Mouse (Mus musculus): ENCODE results near the gene Prok1.

DNA sequence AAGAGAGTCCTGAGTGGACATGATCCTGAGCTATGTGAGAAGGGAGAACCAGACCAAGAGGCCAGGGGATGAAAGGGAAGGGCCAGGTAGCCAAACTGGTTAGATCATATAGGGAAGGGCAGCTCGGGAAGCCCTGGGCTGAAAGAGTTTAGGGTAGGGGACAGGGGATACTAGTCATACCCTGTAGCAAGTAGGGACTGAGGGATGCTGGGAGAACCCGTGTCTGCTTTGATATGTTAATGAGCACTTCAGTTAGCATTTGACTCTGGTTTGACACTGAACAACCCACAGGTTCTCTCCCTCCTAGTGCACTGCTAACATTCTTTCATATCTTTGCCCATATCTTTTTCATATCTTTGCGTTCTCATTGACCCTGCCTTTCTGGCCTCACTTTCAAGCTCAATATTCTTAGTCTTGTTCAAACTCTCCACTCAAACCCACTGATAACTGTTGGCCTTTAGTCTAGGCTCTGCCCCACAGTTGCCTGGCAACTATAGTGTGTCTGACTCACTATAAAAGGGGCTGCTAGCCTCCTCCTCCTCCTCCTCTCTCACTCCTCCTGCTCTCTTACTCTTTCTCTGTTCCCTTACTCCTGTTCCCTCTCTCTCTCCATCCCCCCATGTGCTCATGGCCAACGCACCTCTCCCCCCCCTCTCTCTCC, 32.9 kb downstream of the Prok1 start:
- TF ChIP-seq GATA1 (IDR thresholded peaks at IDR 0.05; ENCODE audit: low read length) (no peak), TAL1 (IDR thresholded peaks at IDR 0.05; ENCODE audit: low read length) (no peak)
